Mouse (Mus musculus) myocyte (in vitro differentiated cells): ENCODE data around the gene Gas7.

Experiments
- CEBPB ChIP-seq: IDR thresholded peaks from 2 replicates; pipeline ENCODE4 v1.6.1; 2011; ENCODE audit warnings: mild to moderate bottlenecking, moderate library complexity; ENCODE audit not compliant: poor library complexity, insufficient read depth, severe bottlenecking
- E2F4 ChIP-seq: IDR thresholded peaks from one replicate; pipeline ENCODE4 v1.6.1; 2011; ENCODE audit warnings: mild to moderate bottlenecking, control low read depth, moderate library complexity; ENCODE audit not compliant: insufficient read depth
- MAX ChIP-seq: IDR thresholded peaks from one replicate; pipeline ENCODE4 v1.6.1; 2011; ENCODE audit warnings: low read depth, mild to moderate bottlenecking, control low read depth
- MYOD1 ChIP-seq, 3 experiments: IDR thresholded peaks; one replicate each; pipeline ENCODE4 v1.6.1; 2011; ENCODE audit warnings: control low read depth in 2 of 3, low read depth in 2 of 3, mild to moderate bottlenecking in 2 of 3, moderate library complexity in 1 of 3; ENCODE audit not compliant: insufficient read length in 2 of 3, control insufficient read depth in 1 of 3
- MYOG ChIP-seq, 3 experiments: IDR thresholded peaks; one replicate each; pipeline ENCODE4 v1.6.1; 2011; ENCODE audit warnings: control low read depth in 2 of 3, low read depth in 2 of 3, mild to moderate bottlenecking in 2 of 3; ENCODE audit not compliant: insufficient read length in 2 of 3, control insufficient read depth in 1 of 3, insufficient read depth in 1 of 3
- POLR2A ChIP-seq: IDR thresholded peaks from one replicate; pipeline ENCODE4 v1.6.1; 2011; ENCODE audit warnings: low read depth, mild to moderate bottlenecking, control low read depth, moderate library complexity; ENCODE audit not compliant: insufficient read length
- POLR2AphosphoS2 ChIP-seq: IDR thresholded peaks from one replicate; pipeline ENCODE4 v1.6.1; 2011; ENCODE audit warnings: low read depth, control low read depth; ENCODE audit not compliant: insufficient read length
- REST ChIP-seq: IDR thresholded peaks from one replicate; pipeline ENCODE4 v1.6.1; 2011; ENCODE audit warnings: mild to moderate bottlenecking, control low read depth, moderate library complexity; ENCODE audit not compliant: insufficient read depth, insufficient read length
- TCF12 ChIP-seq: IDR thresholded peaks from one replicate; pipeline ENCODE4 v1.6.1; 2011; ENCODE audit warnings: mild to moderate bottlenecking, control low read depth; ENCODE audit not compliant: poor library complexity, insufficient read depth, severe bottlenecking
- USF1 ChIP-seq: IDR thresholded peaks from one replicate; pipeline ENCODE4 v1.6.1; 2011; ENCODE audit warnings: low read depth, mild to moderate bottlenecking, control low read depth, moderate library complexity

DNA sequence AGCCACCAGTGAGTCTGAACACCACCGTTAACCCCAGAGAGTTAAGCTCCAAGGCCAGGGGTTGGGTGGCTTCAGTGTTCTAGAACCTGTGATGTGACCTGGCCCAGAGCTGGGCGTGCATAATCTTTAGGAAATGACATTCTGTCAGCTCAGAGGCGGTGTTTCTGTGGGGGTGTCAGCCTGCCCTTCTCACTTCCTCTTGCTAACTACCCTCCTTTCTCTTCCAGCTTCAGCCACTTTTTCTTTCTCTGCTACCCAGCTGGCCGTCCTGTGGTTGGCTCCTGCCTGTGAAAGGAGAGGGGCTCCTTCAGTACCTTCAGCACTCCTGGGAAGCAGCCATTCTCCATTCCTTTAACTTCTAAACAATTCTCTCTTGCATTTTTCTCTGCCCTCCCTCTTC lies 24.3 kb downstream of the Gas7 start:
- no peak for TF ChIP-seq POLR2A
- TF ChIP-seq USF1: no peak
- no peak for TF ChIP-seq MAX
- no peak for TF ChIP-seq POLR2AphosphoS2
- no peak for TF ChIP-seq TCF12
- TF ChIP-seq MYOD1 (IDR thresholded peaks at IDR 0.05; ENCODE audit: control insufficient read depth in 1 of 3, insufficient read length in 2 of 3, low read depth in 2 of 3): no peak
- no peak for TF ChIP-seq MYOG (IDR thresholded peaks at IDR 0.05; ENCODE audit: control insufficient read depth in 1 of 3, insufficient read depth in 1 of 3, insufficient read length in 2 of 3, low read depth in 2 of 3)
- no peak for TF ChIP-seq E2F4
- TF ChIP-seq REST: no peak
- TF ChIP-seq CEBPB: no peak
